Mouse (Mus musculus) C2C12 (cell line): ENCODE measurements around the gene Smarca4.

Experiments
- CTCF ChIP-seq: IDR thresholded peaks from one replicate; pipeline ENCODE4 v1.5.1; 2011; ENCODE audit not compliant: control insufficient read depth, insufficient read depth, insufficient read length
- MYOG ChIP-seq: IDR thresholded peaks from one replicate; pipeline ENCODE4 v1.6.1; 2011; ENCODE audit not compliant: control insufficient read depth, insufficient read length; ENCODE audit errors: extremely low read depth

DNA sequence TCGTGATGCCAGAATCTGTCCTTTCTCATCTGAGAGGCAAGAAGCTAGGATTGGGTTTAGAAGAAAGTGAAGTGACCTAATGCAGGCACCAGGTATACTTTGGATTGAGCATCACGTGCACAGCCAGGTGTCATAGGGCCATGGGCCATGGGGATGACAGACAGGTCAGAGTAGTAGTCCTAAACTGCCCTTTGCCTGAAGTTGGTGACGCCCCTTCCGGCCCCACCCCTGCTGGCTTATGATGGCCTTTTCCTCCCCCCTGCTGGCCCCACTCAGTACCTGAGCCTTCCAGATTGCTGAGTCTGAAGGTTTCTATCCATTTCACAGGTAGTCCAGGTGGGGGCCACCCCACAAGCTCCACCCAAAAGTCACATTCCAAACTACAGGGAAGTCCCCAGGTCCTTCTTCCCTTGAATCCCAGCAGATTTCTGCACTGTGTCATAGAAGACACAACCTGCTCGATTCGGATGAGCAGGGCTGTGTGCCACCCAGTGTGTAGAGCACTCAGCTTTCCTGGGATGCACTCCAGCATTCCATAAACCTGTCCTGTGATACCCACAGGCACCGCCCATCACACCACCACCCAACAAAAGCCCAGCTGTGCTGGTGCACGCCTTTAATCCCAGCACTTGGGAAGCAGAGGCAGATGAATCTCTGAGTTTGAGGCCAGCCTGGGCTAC, 90.8 kb downstream of the Smarca4 start:
- TF ChIP-seq MYOG (no peak), CTCF (no peak)
